Mouse (Mus musculus) small intestine, adult 2 months (tissue): Measurements from ENCODE around the gene Magi1.

Experiments used
- CTCF ChIP-seq: fragments of 200-500 bp; IDR thresholded peaks from 2 replicates; pipeline ENCODE4 v1.5.1; 2012; ENCODE audit warnings: low read depth, mild to moderate bottlenecking, control low read depth, inconsistent platforms, low read length, moderate library complexity, mixed read lengths; ENCODE audit not compliant: insufficient replicate concordance, insufficient read length; ENCODE audit errors: extremely low read depth
- POLR2A ChIP-seq: fragments of 200-500 bp; IDR thresholded peaks from 2 replicates; pipeline ENCODE4 v1.6.1; 2012; ENCODE audit warnings: low read depth, mild to moderate bottlenecking, control low read depth, inconsistent platforms, low read length, moderate library complexity

DNA sequence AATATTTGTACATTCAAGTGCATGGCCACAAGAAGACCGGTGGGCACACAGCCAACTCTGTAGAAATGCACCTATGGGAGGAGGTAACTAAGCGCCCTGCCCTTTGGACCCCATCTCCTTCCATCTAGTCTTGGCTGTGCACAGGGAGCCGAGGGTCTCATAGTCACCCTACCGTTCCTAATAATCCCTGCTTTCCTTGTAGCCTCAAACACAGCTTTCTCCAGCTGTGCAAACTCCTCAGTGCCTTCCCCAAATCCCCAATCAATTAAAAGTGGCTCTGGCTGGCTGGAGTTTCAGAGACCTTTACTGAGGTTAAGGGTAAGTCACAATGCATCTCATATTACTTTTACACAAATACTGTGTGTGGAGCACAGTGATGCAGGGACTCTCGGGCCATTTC, 271.8 kb downstream of the Magi1 start:
- TF ChIP-seq POLR2A: no peak
- TF ChIP-seq CTCF: no peak
